In genomic region chr5:26165036-26165790, GRCm38 (mm10) we compare ENCODE assay signal across 16 mouse cellular contexts. TPM values are rescaled to one million over a fixed set of nuclear protein-coding genes. Genes with fewer than 3 reads are reported as not detected.
DNase-seq lines count a peak whose midpoint lies in the region; ATAC-seq lines count a peak whose summit lies in the region.
"Had no signal": no experiment of that assay in that cellular context is flagged by ENCODE, and none has a peak within 500 bp of the region (broad histone marks: within the 10 kb centered on the region; RNA-seq: fewer than 3 reads in every experiment).

No protein-coding gene starts in this region.

- DNase-seq in lung, postnatal 10 days, result no peak
- DNase-seq in adrenal gland, postnatal 10 days, result peak; percentile 76
- DNase-seq in heart, adult 9 months (ENCODE audit: low spot score in 2 of 2), result peak; percentile 30 to 31
- DNase-seq in layer of hippocampus, postnatal 36 days, result peak; percentile 8 to 18
- no peak for DNase-seq in right cerebral cortex, adult 18-20 months
- no peak for DNase-seq in embryo, embryonic 9.5 days (ENCODE audit: extremely low spot score)
- DNase-seq: forebrain, postnatal 0 days; kidney, adult 8-10 months; thymus, postnatal 25 days had no signal

- no peaks in the 10 kb centered on the region for H3K27me3 ChIP-seq in lung, embryonic 16.5 days (ENCODE audit: control insufficient read depth, insufficient read depth, low read depth, low read length)
- H3K27me3 ChIP-seq in kidney, embryonic 15.5 days, result no peaks in the 10 kb centered on the region
- H3K27me3 ChIP-seq: hindbrain, embryonic 13.5 days; neural tube, embryonic 13.5 days had no signal

- H3K9me3 ChIP-seq in lung, embryonic 16.5 days (ENCODE audit: control insufficient read depth, low read length), result peaks cover 3% of the 10 kb centered on the region; the same call in 1 of the 2 replicates
- no peaks in the 10 kb centered on the region for H3K9me3 ChIP-seq in kidney, embryonic 15.5 days (replicated peaks)
- H3K9me3 ChIP-seq: embryonic facial prominence, embryonic 10.5 days; neural tube, embryonic 13.5 days had no signal

- 0 out of 2 replicates have a peak, but pooled peaks have one; percentile 34 for ATAC-seq in lung, embryonic 16.5 days (ENCODE audit: low read depth)
- no peak for ATAC-seq in kidney, embryonic 15.5 days (replicated peaks; ENCODE audit: low FRiP score)
- ATAC-seq: forebrain, postnatal 0 days had no signal

- no peak overlapping the region for H3K27ac ChIP-seq in lung, embryonic 16.5 days (ENCODE audit: low read length)
- no peak overlapping the region for H3K27ac ChIP-seq in kidney, embryonic 15.5 days
- H3K27ac ChIP-seq: embryonic facial prominence, embryonic 10.5 days; hindbrain, embryonic 13.5 days; liver, embryonic 14.5 days; neural tube, embryonic 13.5 days had no signal

- no peaks in the 10 kb centered on the region for H3K36me3 ChIP-seq in lung, embryonic 16.5 days (ENCODE audit: control insufficient read depth, insufficient read depth, low read length)
- H3K36me3 ChIP-seq in kidney, embryonic 15.5 days, result no peaks in the 10 kb centered on the region
- H3K36me3 ChIP-seq: embryonic facial prominence, embryonic 10.5 days; hindbrain, embryonic 13.5 days; neural tube, embryonic 13.5 days had no signal

- no peak overlapping the region for H3K9ac ChIP-seq in lung, embryonic 16.5 days (ENCODE audit: low read length)
- no peak overlapping the region for H3K9ac ChIP-seq in kidney, embryonic 15.5 days
- H3K9ac ChIP-seq: forebrain, postnatal 0 days; hindbrain, embryonic 13.5 days; liver, embryonic 14.5 days; neural tube, embryonic 13.5 days had no signal

- no peaks in the 10 kb centered on the region for H3K4me1 ChIP-seq in lung, embryonic 16.5 days (replicated peaks; ENCODE audit: control insufficient read depth, insufficient read depth, low read length)
- H3K4me1 ChIP-seq in kidney, embryonic 15.5 days, result no peaks in the 10 kb centered on the region
- H3K4me1 ChIP-seq: embryonic facial prominence, embryonic 10.5 days; hindbrain, embryonic 13.5 days; neural tube, embryonic 13.5 days had no signal

- H3K4me2 ChIP-seq in lung, embryonic 16.5 days (ENCODE audit: low read depth, low read length), result no peak overlapping the region
- no peak overlapping the region for H3K4me2 ChIP-seq in kidney, embryonic 15.5 days
- H3K4me2 ChIP-seq: hindbrain, embryonic 13.5 days; neural tube, embryonic 13.5 days had no signal

- 56% methylated on average over 8 of the region's 8 CpGs for WGBS in lung, embryonic 16.5 days
- WGBS in kidney, embryonic 15.5 days, result 83% methylated on average over 8 of the region's 8 CpGs

- H3K4me3 ChIP-seq in lung, embryonic 16.5 days (ENCODE audit: low read length), result no peak overlapping the region
- H3K4me3 ChIP-seq in kidney, embryonic 15.5 days (replicated peaks), result no peak overlapping the region
- H3K4me3 ChIP-seq: embryonic facial prominence, embryonic 10.5 days; hindbrain, embryonic 13.5 days; neural tube, embryonic 13.5 days had no signal

RNA-seq across cellular contexts. Expression of gene Gm10220, which starts 44.0 kb away (rescaled TPM):
- 0.08 TPM in 1 of 2 replicates, not detected in the other for polyA plus RNA-seq in lung, embryonic 16.5 days (2015; fragmentation: Nextera tagmentation; extraction: Ambion mirVana)
- not detected for total RNA-seq in adrenal gland, postnatal 10 days (2021)
- not detected for total RNA-seq in layer of hippocampus, postnatal 36 days (2021)
- not detected in 2 replicates for polyA plus RNA-seq in kidney, embryonic 15.5 days (2015; fragmentation: Nextera tagmentation; extraction: Ambion mirVana)
- total RNA-seq: forebrain, postnatal 0 days had no signal
- polyA plus RNA-seq: embryonic facial prominence, embryonic 10.5 days; forebrain, postnatal 0 days; hindbrain, embryonic 13.5 days; liver, embryonic 14.5 days; spleen, adult 2 months had no signal

Comparison
In these comparisons a context has a peak if more than half of its experiments do, and no peak if none do; other contexts are left out.
1. DNase-seq: peak in adrenal gland, postnatal 10 days (single experiment), heart, adult 9 months (2 of 2) and layer of hippocampus, postnatal 36 days (2 of 2); none in lung, postnatal 10 days (single experiment), right cerebral cortex, adult 18-20 months (single experiment) and embryo, embryonic 9.5 days (single experiment).